Mouse (Mus musculus) ES-CJ7 (cell line): ENCODE data around the gene Nbeal1.
"Not testable (repeated sequence)": the region's sequence is repeated elsewhere in the genome, so short reads cannot be mapped to it uniquely, and the experiment has no call there.

Experiments
- DNase-seq: peaks from one replicate; pipeline ENCODE4 v3.0.0; 2011; ENCODE audit warnings: low read depth, low spot score

Nbeal1 gene

DNA sequence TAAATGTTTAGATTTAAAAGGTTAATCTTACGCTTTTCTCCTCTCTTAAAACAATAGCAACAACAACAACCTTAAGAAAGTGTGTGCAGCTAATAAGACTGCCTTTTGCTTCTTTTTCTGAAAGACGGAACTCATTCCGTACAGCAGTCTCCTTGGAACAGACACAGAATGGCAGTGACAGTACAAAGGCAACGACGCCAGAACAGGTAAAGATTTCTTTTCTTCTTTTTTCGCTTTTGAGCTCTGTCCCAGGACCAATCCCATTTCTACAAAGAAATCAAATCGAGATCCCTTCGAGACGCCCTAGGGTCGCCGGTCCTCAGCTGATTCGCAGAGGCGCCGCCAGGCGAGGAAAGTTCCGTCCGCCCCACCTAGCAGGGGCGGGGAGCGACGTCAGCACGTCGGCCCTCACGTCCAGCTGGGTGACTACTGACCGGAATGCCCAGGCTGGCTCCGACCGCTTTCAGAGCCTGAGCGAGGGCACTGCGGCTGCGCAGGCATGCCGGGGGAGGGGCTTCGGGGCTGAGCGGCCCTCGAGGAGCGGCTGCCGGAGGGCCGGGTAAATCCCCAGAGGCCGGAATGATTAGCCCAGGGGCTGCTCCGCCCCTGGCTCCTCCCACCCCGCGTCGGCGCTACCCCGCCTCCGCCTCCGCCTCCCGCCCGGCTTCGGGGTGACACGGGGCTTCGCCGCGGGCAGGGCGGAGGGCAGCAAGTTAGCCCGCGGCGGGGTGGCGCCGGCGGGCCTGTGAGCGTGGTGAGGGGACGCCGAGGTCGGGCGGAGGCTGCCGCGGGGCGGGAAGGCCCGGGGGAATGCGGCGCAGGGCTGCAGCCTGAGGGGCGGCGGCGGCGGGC lies at the start of gene Nbeal1:
Gene Nbeal1, plus strand, starts transcription at position 668 of the 852 bp plus-strand sequence.
- DNase-seq: peak; percentile 98

GRCm38 (mm10) chr1:60137346-60137745 lies 43.1 kb upstream of the Nbeal1 start:
- DNase-seq: peak; percentile 55

GRCm38 (mm10) chr1:60152700-60153099 lies 27.7 kb upstream of the Nbeal1 start:
- DNase-seq: peak; percentile 75

GRCm38 (mm10) chr1:60156651-60157050 lies 23.7 kb upstream of the Nbeal1 start:
- no peak for DNase-seq

DNA sequence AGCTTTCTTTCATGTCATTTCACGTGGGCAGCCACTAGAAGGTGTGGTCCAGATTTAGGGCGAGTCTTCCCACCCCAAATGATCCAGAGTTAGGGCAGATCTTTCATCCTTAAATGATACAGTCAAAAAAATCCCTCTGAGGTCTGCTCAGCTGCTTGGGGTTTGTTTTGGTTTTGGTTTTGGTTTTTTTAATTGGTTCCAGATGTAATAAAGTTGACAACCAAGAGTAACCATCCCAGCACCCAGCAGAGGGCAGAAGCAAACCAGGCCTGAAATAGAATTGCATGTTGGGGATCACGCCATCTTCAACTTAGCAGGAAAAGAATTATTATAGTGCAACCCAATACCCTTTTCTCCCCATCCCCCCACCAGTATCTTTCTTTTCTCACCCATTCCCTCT lies 22.0 kb upstream of the Nbeal1 start:
- no peak for DNase-seq

DNA sequence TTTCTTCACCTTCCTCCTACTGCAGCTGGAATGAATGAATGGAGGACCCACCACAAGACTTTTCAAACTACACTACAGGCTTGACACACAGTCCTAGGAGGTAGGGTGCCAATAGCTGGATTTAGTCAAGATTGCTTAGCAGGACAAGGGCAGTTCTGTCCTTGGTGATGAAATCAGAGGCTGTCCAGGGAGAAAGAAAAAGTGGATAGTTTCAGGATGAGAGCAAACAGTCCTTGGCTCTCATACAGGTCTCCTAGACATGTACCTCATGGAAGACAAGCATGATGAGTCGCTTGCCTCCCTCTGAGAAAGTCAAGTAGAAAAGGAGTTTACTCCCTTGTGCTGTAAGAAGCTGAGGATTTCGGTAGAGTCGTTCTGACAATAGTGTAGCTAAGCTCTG lies 16.7 kb upstream of the Nbeal1 start:
- DNase-seq: no peak

GRCm38 (mm10) chr1:60169626-60170025 lies 10.8 kb upstream of the Nbeal1 start:
- no peak for DNase-seq

DNA sequence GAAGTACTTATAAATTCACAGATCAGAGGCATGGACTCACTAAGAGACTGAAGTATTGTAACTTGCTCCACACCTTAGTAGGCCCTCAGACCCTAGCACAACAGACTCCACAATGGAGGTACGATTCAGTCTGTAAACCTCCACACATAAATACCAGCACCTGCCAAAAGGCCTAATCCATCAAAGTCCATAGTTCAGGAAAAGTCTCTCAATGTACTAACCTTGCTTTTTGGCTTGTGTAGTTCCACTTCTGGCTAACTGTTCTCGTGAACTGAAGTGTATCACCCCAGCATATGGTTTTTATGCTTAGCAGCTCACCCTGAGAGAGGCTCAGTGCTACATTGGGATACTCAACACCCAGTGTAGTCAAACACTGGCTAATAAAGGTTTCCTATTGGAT lies 10.1 kb upstream of the Nbeal1 start:
- DNase-seq: no peak

DNA sequence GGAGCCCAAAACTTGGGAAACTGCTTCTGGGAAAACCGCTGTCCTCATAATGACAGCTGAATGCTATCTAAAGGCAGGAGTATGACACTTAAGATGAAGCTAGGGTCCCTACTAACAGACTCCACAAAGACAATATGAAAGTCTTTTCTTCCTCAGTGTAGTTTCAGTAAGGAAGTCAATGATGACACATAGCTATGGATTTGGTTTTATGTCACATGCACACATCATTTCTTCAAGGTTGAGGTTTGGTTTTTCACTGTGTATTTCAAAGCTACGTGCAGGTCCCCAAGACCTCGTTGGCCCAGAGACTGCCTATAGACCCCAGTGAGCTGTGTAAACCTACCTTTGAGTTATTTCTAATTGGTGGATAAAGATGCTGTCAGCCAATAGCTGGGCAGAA lies 7.3 kb upstream of the Nbeal1 start:
- DNase-seq: no peak

DNA sequence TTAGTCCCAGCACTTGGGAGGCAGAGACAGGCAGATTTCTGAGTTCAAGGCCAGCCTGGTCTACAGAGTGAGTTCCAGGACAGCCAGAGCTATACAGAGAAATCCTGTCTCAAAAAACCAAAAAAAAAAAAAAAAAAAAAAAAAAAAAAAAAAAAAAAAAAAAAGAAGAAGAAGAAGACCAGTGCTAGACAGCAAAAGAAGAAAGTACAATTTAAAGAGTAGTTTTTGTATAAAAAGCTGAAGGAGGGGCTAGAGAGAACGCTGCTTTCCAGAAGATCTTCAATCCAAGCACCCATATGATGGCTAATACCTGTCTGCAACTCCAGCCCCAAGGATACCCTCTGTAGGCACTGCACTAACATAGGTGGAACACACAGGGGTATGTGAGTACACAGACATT lies 2.6 kb upstream of the Nbeal1 start:
- not testable (repeated sequence) for DNase-seq

DNA sequence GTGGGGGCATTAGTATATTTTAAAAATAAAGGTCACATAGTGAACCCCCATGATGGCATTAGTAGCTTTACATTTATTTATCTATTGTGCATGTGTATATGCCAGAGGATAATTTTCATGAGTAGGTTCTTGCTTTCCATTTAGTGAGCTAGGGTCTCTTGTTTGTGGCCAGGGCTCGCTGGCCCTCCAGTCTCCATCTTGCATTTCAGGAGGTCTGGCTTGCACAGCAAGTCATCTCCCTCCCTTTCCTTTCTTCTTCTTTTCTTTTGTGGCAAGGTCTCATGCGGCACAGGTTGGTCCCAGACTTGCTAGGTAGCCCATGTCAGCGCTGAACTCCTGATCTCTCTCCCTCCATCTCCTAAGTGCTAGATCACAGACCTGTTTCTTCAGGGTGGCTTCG lies 1.0 kb upstream of the Nbeal1 start:
- DNase-seq: peak; percentile 24

DNA sequence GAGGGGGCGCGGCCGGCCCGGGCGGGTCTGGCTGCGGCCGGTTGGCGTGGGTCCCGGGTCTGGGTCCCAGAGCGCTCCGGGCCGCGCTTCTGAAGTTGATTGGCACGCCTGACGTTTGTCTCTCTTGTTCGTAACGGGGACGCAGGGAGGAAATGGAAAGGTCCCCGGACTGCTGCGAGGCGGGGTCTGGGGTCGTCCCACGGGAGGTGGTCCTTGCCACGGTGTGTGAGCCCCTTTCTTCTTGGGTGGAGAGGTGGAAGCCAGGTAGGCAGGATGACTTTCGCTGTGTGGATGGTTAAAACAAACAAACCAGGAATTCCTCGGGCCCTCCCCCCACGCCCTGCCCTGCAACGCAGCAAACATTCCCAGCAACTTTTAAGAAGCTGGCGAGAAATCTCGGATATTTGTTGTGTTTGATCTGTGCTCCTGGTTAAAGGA lies 404 bp downstream of the Nbeal1 start:
- peak; percentile 84 for DNase-seq

DNA sequence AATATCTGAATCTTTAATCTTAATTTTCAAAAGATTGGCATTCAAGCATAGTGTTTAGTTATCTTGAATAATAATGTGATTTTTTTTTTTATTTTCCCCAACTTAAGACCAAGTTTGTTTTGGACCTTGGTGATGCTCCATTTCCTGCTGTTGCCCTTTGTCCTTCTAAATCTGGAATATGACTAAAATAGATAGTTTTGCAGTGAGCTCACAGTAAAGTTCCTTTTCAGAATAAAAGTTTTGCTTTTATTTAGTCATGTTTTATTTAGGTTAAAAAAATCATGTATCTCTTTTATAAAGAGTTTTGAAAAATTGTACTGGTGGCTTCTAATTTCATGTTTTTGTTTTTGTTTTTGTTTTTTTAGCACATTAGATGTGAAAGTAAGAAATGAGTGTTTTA lies 8.1 kb downstream of the Nbeal1 start:
- no peak for DNase-seq

DNA sequence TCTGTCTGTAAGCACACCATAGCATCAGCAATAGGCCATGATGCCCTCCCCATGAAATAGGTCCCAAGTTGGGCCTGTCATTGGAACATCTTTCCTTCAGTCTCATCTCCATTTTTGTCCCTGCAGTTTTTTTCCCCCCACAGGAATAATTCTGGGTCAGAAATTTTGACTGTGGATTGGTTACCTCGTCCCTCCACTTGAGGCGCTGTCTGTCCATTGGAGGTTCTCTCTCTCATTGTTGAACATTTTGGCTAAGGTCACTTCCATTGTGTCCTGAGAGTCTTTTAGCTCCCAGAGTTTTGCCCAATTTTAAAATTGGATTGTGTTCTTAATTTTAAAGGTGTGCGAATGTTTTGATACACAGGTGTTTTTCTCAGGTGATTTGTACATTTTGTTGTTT lies 16.4 kb downstream of the Nbeal1 start:
- peak; percentile 41 for DNase-seq

GRCm38 (mm10) chr1:60199006-60199405 lies 18.6 kb downstream of the Nbeal1 start:
- no peak for DNase-seq

DNA sequence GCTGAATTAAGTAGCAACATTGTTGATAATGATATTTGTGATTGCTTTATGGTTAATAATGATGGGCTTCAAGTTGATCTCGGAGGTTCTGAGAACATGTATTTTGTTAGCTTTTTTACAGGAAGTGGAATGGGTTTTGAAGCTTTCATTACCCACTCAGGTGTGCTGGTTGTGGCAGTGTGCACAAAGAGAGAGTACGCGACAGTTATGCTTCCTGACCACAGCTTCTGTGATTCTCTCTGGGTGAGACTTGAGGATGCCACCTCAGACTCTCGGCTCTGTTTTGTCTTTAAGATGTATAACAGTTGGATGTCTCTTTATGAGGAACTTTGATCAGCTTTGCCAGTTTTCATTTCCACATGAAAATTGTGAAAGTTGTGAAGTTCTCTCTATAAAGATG lies 55.9 kb downstream of the Nbeal1 start:
- DNase-seq: no peak

DNA sequence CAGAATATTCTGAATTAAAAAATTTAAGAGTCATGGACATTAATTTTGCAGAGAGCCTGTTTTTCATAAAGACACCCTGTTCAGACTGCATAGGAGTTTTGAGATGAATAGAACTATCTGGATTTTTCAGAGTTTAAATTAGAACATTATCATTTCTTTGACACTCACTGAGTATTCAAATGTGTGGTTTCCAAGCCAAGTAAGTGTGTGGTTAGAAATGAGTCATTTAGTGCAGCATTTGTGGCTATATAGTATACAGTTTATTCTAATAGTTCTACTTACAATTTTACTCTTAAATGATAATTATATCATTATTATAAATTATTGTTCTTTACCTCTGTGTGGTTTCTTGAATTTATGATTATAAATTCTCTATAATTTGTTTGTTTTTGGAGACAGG lies 60.0 kb downstream of the Nbeal1 start:
- DNase-seq: no peak

GRCm38 (mm10) chr1:60268113-60268512 lies 87.7 kb downstream of the Nbeal1 start:
- DNase-seq: no peak

GRCm38 (mm10) chr1:60269314-60269713 lies 88.9 kb downstream of the Nbeal1 start:
- no peak for DNase-seq

- DNase-seq: no peak
Observed at GRCm38 (mm10) chr1:60272471-60272870, 92.1 kb downstream of the Nbeal1 start.

GRCm38 (mm10) chr1:60293921-60294320 lies 113.5 kb downstream of the Nbeal1 start:
- no peak for DNase-seq

DNA sequence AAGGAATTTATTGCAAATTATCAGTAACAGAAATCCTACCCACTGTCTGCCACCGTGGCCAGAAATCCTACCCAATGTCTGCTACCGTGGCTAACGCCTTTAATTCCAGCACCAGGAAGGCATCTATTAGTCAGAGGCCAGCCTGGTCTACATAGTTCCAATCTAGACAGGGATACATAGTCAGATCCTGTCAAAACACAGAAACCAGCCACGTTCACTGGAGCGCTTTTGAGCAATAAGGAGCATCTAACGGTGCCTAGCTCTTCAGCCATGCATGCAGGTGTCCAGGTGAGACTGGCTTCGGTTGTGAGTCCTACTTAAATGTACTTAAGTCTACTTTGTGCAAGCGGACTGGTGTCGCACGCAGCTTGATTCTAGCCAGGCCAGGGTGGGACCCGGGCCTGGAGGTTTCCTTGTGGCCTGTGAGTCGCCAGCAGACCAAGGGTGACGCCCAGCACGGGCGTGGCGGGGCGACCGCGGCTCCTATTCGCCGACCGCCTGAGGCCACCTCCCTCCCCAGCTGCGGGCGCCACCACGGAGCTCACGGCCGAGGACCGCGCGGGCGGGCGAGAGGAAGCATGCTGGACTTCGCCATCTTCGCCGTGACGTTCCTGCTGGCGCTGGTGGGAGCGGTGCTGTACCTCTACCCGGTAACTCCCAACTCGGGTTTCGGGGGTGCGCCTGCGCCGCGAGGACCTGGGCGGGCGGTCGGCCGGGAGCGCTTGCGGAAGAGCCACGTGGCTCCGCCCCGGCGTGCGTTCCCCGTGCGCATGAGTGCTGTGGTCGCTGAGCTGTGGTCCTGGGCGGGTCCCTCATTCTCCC lies 162.6 kb downstream of the Nbeal1 start, which contains the start of gene Cyp20a1:
Gene Cyp20a1, plus strand, starts transcription at position 516 of the 822 bp plus-strand sequence.
- peak; percentile 93 for DNase-seq
